Mouse (Mus musculus) forebrain, embryonic 15.5 days (tissue): ENCODE data around the gene Cox19. TPM values are rescaled to one million over a fixed set of nuclear protein-coding genes. Genes with fewer than 3 reads are reported as not detected.
"Not testable (repeated sequence)": the region's sequence is repeated elsewhere in the genome, so short reads cannot be mapped to it uniquely, and the experiment has no call there.

Experiments
- ATAC-seq: fragments of 200-750 bp; cut with Nextera tagmentation; replicated peaks from 2 replicates; pipeline ENCODE4 v1.8.0; 2017; ENCODE audit warnings: mild to moderate bottlenecking, moderate TSS enrichment, moderate library complexity
- H3K27ac ChIP-seq: fragments of 300-500 bp; sonication (generic); replicated peaks from 2 replicates; pipeline ENCODE4 v1.5.1; 2015; ENCODE audit warnings: mild to moderate bottlenecking, inconsistent platforms
- H3K27me3 ChIP-seq: fragments of 300-500 bp; sonication (generic); 2 replicates; pipeline ENCODE4 v1.6.1; 2015; ENCODE audit warnings: inconsistent platforms
- H3K36me3 ChIP-seq: fragments of 300-500 bp; sonication (generic); 2 replicates; pipeline ENCODE4 v1.6.1; 2015; ENCODE audit warnings: mild to moderate bottlenecking, inconsistent platforms
- H3K4me1 ChIP-seq: fragments of 300-500 bp; sonication (generic); 2 replicates; pipeline ENCODE4 v1.6.1; 2015; ENCODE audit warnings: inconsistent platforms
- H3K4me2 ChIP-seq: fragments of 300-500 bp; sonication (generic); replicated peaks from 2 replicates; pipeline ENCODE4 v1.6.1; 2015; ENCODE audit warnings: mild to moderate bottlenecking, inconsistent platforms
- H3K4me3 ChIP-seq: fragments of 300-500 bp; sonication (generic); 2 replicates; pipeline ENCODE4 v1.5.1; 2015; ENCODE audit warnings: mild to moderate bottlenecking, inconsistent platforms
- H3K9ac ChIP-seq: fragments of 300-500 bp; sonication (generic); replicated peaks from 2 replicates; pipeline ENCODE4 v1.6.1; 2015; ENCODE audit warnings: mild to moderate bottlenecking, inconsistent platforms
- H3K9me3 ChIP-seq: fragments of 300-500 bp; sonication (generic); 2 replicates; pipeline ENCODE4 v1.6.1; 2016; ENCODE audit warnings: inconsistent platforms
- WGBS: fragments of 180-500 bp; shearing (Covaris S2); methylation state at CpG from one replicate; pipeline ENCODE4 v1.1.7; 2015; ENCODE audit warnings: mixed read lengths; 5-methylcytosine and 5-hydroxymethylcytosine counted together
- polyA plus RNA-seq: library from polyadenylated mRNA; unstranded; fragments of >200 nt; fragmentation: Nextera tagmentation; extraction: Ambion mirVana; gene quantifications from 2 replicates; pipeline ENCODE4 v1.2.1, GENCODE M21; 2015

Cox19 gene
- 104 and 113 TPM in 2 replicates for polyA plus RNA-seq

DNA sequence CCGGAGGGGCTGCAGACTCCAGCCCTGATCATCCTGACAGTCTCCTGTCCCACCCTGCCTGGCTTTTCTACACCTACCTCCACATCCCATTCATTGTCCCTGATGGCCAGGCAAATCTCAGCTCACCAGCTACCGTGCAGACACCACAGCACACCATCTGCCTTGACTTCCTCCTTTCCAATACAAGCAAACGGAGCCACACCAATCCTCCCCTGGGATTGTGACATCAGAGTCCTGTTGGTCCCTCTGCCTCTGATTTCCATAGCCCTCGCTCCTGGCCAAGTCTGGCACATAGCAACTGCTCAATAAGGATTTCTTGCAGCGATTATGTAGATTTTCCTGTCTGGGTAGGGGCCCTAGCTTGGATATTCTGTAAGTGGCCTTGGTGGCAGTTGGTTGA lies at the start of gene Cox19:
Gene Cox19, minus strand, starts transcription at position 285 of the 400 bp plus-strand sequence.
- Histone ChIP-seq H3K36me3 (no peaks in the 10 kb centered on the region), H3K9ac (no peak within 1 kb of the TSS), H3K9me3 (no peaks in the 10 kb centered on the region), H3K27me3 (no peaks in the 10 kb centered on the region), H3K4me1 (no peaks in the 10 kb centered on the region), H3K4me2 (no peak within 1 kb of the TSS), H3K4me3 (no peak within 1 kb of the TSS), H3K27ac (no peak within 1 kb of the TSS)
- ATAC-seq = no peak
- 54% methylated on average over 5 of the region's 5 CpGs for WGBS

GRCm38 (mm10) chr5:139399991-139400390 lies 48.8 kb upstream of the Cox19 start:
- no peak overlapping the region for H3K4me3 ChIP-seq
- no peaks in the 10 kb centered on the region for H3K9me3 ChIP-seq
- WGBS = 85% methylated on average over 14 of the region's 14 CpGs
- no peaks in the 10 kb centered on the region for H3K36me3 ChIP-seq
- no peak overlapping the region for H3K27ac ChIP-seq
- no peak overlapping the region for H3K9ac ChIP-seq
- ATAC-seq = no peak
- no peaks in the 10 kb centered on the region for H3K27me3 ChIP-seq
- H3K4me2 ChIP-seq = no peak overlapping the region
- peaks cover 4% of the 10 kb centered on the region; the same call in 1 of the 2 replicates for H3K4me1 ChIP-seq

GRCm38 (mm10) chr5:139398786-139399185 lies 47.6 kb upstream of the Cox19 start:
- H3K36me3 ChIP-seq = no peaks in the 10 kb centered on the region
- no peak overlapping the region for H3K27ac ChIP-seq
- H3K4me1 ChIP-seq = peaks cover 4% of the 10 kb centered on the region; the same call in 1 of the 2 replicates
- ATAC-seq = no peak
- no peaks in the 10 kb centered on the region for H3K9me3 ChIP-seq
- H3K4me3 ChIP-seq = no peak overlapping the region
- 82% methylated on average over 5 of the region's 5 CpGs for WGBS
- no peaks in the 10 kb centered on the region for H3K27me3 ChIP-seq
- H3K4me2 ChIP-seq = no peak overlapping the region
- no peak overlapping the region for H3K9ac ChIP-seq

DNA sequence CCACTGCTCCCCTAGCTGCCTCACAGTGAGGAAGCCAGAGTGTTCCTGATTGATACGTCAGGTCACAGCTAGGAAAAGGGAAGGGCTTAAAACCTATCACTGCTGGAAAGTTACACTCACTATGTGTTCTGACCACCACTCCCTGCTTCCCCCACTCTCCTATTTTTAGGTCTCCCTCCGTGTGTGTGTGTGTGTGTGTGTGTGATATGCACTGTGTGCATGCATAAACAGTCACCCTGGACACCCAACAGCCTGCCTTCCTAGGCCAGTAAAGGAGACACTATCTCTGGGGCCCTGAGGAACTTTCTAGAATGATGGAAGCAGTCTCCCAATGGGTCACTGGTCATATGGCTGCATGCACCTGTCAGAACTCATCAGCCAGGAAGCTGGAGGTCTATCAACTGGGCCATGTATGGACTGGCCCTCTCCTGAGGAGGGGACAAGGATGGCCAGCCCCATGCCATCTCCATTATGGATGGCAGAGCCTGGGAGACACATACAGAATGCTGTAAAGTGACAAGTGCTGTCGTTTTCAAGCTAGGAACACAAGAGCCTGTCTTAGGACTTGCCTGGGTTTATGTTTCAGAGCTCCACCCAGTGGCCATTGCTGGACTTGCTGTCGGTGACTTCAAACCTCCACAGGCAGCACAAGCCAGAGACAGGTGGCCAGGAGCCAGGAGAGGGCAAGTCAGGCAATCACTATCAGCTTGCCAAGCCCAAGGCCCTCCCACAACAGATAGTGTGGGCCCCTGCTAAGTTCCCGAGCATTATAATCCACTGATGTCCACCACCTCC lies 46.9 kb upstream of the Cox19 start:
- WGBS = 43% methylated on average over 5 of the region's 5 CpGs
- Histone ChIP-seq H3K9ac (no peak overlapping the region), H3K36me3 (no peaks in the 10 kb centered on the region), H3K27me3 (no peaks in the 10 kb centered on the region), H3K9me3 (no peaks in the 10 kb centered on the region), H3K27ac (no peak overlapping the region), H3K4me2 (no peak overlapping the region), H3K4me3 (no peak overlapping the region), H3K4me1 (peaks cover 4% of the 10 kb centered on the region; the same call in 1 of the 2 replicates)
- peak; percentile 68 for ATAC-seq

- Histone ChIP-seq H3K4me1 (peaks cover 4% of the 10 kb centered on the region; the same call in 1 of the 2 replicates), H3K9me3 (no peaks in the 10 kb centered on the region), H3K27ac (no peak overlapping the region), H3K27me3 (no peaks in the 10 kb centered on the region), H3K36me3 (no peaks in the 10 kb centered on the region), H3K9ac (no peak overlapping the region), H3K4me2 (no peak overlapping the region), H3K4me3 (no peak overlapping the region)
- 91% methylated on average over 4 of the region's 4 CpGs for WGBS
- ATAC-seq = no peak
Observed at GRCm38 (mm10) chr5:139397359-139397916, 46.2 kb upstream of the Cox19 start.

DNA sequence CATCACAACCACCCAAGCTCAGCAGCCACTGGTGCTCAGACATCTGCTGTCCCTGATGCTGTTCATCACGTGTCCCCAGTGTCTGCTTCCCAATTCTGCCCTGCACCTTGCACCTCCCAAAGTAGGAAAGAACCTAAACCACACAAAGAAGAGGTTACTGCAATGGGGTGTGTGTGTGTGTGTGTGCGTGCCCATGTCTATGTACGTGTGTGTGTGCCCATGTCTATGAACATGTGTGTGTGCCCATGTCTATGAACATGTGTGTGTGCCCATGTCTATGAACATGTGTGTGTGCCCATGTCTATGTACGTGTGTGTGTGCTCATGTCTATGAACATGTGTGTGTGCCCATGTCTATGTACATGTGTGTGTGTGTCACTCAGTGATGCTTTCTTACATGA lies 44.3 kb upstream of the Cox19 start:
- H3K4me3 ChIP-seq = no peak overlapping the region
- ATAC-seq = no peak
- peaks cover 4% of the 10 kb centered on the region; the same call in 1 of the 2 replicates for H3K4me1 ChIP-seq
- H3K36me3 ChIP-seq = no peaks in the 10 kb centered on the region
- no peaks in the 10 kb centered on the region for H3K27me3 ChIP-seq
- H3K4me2 ChIP-seq = no peak overlapping the region
- no peak overlapping the region for H3K27ac ChIP-seq
- 95% methylated on average over 4 of the region's 4 CpGs for WGBS
- no peak overlapping the region for H3K9ac ChIP-seq
- no peaks in the 10 kb centered on the region for H3K9me3 ChIP-seq

DNA sequence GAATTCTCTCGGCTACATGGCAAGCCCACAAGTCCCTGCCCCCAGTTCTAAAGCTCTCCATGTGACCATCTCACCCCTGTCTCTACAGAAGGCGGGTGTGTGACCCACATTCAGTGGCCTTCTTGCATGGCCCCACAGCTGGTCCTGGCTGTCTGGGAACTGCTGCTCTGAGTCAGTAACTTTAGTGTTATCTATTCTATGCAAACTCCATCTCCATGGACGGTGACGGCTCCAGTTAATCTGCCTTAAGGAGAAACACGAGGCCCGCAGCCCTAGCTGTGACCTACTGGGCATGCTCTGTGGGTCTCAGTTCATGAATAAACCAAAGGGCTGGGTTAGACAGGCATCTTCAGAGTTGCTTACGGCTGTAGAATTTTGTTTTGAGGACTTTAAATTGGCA lies 43.2 kb upstream of the Cox19 start:
- Histone ChIP-seq H3K4me3 (no peak overlapping the region), H3K36me3 (no peaks in the 10 kb centered on the region), H3K4me2 (no peak overlapping the region), H3K9me3 (no peaks in the 10 kb centered on the region), H3K27me3 (no peaks in the 10 kb centered on the region), H3K27ac (no peak overlapping the region), H3K4me1 (peaks cover 10% of the 10 kb centered on the region; the same call in 1 of the 2 replicates), H3K9ac (no peak overlapping the region)
- ATAC-seq = no peak
- 74% methylated on average over 7 of the region's 7 CpGs for WGBS

DNA sequence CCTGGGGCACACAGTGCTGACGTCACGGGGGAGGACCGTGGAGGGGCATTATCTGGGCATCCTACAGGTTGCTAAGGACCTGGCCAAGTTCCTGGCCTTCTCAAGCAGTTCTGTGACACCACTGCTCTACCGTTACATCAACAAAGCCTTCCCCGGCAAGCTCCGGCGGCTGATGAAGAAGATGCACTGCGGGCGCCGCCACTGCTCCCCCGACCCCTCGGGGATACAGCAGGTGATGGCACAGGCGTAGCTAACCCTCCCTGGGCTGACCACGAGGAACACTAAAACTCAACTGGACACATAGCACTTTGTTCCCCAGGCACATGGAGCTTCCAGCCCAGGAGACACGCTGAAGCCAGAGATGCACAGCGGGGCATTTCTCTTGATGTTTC lies 42.0 kb upstream of the Cox19 start:
- H3K9me3 ChIP-seq = no peaks in the 10 kb centered on the region
- ATAC-seq = no peak
- H3K4me2 ChIP-seq = no peak overlapping the region
- no peak overlapping the region for H3K4me3 ChIP-seq
- H3K9ac ChIP-seq = no peak overlapping the region
- no peak overlapping the region for H3K27ac ChIP-seq
- no peaks in the 10 kb centered on the region for H3K36me3 ChIP-seq
- peaks cover 14% of the 10 kb centered on the region for H3K4me1 ChIP-seq
- 93% methylated on average over 16 of the region's 16 CpGs for WGBS
- no peaks in the 10 kb centered on the region for H3K27me3 ChIP-seq

GRCm38 (mm10) chr5:139392219-139393196 lies 41.3 kb upstream of the Cox19 start:
- Histone ChIP-seq H3K9me3 (no peaks in the 10 kb centered on the region), H3K4me2 (no peak overlapping the region), H3K9ac (no peak overlapping the region), H3K27ac (no peak overlapping the region), H3K4me3 (no peak overlapping the region), H3K36me3 (no peaks in the 10 kb centered on the region), H3K4me1 (peaks cover 20% of the 10 kb centered on the region), H3K27me3 (no peaks in the 10 kb centered on the region)
- 94% methylated on average over 37 of the region's 37 CpGs for WGBS
- no peak for ATAC-seq

DNA sequence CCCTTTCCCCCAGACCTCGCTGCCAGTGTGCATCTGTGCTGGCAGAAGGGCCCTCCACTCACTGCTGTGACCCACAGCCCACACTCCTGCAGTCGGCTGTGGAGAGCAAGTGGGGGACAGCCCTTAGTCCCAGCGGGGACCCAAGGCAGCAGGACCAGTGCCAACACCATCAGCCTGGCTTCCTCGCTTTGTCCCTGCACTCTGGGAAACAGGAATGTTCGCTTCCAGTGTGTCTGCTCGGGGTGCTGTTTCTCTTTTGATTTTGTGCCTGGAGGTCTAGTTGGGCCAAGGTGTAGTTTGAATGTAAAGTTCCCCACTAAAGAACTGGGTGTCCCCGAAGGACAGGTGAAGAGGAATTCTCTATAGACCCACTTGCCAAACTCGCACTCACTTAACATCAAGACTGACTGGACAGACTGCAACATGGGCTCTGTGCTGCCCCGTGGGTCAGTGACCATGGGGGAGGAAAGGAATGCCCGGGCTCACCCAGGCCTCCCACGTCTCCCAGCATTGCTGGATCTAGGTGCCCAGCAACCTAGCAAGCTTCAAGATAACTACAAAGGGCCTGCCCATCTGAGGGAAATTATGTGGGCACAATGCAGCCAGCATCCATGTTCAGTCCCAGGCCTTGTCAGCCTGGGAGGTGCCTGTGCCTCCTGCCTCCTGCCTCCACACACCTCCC lies 40.2 kb upstream of the Cox19 start:
- Histone ChIP-seq H3K27ac (no peak overlapping the region), H3K4me2 (no peak overlapping the region), H3K9me3 (no peaks in the 10 kb centered on the region), H3K4me3 (no peak overlapping the region), H3K4me1 (peaks cover 20% of the 10 kb centered on the region), H3K27me3 (no peaks in the 10 kb centered on the region), H3K36me3 (no peaks in the 10 kb centered on the region), H3K9ac (no peak overlapping the region)
- 78% methylated on average over 11 of the region's 11 CpGs for WGBS
- ATAC-seq = no peak

DNA sequence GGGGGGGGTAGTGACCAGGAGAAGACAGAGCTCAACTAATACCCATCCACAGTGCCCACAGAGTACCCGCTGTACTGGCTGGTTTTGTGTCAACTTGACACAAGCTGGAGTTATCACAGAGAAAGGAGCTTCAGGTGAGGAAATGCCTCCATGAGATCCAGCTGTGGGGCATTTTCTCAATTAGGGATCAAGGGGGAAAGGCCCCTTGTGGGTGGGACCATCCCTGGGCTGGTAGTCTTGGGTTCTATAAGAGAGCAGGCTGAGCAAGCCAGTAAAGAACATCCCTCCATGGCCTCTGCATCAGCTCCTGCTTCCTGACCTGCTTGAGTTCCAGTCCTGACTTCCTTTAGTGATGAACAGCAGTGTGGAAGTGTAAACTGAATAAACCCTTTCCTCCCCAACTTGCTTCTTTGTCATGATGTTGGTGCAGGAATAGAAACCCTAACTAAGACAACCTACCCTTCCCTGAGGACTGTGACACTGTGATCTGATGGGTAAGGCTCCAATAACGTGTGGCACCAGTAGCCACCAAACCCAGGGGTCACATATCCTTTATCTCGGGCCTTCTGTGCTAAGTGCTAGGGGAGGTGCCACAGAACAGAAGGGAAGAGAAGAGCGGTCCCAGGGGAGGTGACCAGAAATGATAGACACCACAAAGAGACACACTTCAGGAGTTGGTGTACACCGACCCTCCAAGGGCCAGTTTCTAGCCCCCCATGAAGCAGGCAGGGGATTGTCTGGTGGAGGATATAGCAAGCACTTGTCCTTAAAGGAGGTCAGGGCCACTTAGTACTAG lies 39.3 kb upstream of the Cox19 start:
- peaks cover 20% of the 10 kb centered on the region for H3K4me1 ChIP-seq
- H3K9ac ChIP-seq, H3K27ac ChIP-seq, H3K9me3 ChIP-seq, H3K36me3 ChIP-seq, H3K27me3 ChIP-seq, H3K4me2 ChIP-seq, H3K4me3 ChIP-seq, ATAC-seq: not testable (repeated sequence)
- 88% methylated on average over 5 of the region's 5 CpGs for WGBS
